Mouse (Mus musculus): Measurements from ENCODE around the gene Ofcc1.

GRCm38 (mm10) chr13:40025816-40026215 is 335.4 kb downstream of the Ofcc1 start:
- TF ChIP-seq CTCF (IDR thresholded peaks at IDR 0.05; ENCODE audit: control insufficient read depth, insufficient read depth, insufficient replicate concordance, low read depth, low read length) (no peak), POLR2A (IDR thresholded peaks at IDR 0.05; ENCODE audit: control insufficient read depth, low read depth, low read length) (no peak)

All from testis, adult 2 months (tissue).